In the genomic region with DNA sequence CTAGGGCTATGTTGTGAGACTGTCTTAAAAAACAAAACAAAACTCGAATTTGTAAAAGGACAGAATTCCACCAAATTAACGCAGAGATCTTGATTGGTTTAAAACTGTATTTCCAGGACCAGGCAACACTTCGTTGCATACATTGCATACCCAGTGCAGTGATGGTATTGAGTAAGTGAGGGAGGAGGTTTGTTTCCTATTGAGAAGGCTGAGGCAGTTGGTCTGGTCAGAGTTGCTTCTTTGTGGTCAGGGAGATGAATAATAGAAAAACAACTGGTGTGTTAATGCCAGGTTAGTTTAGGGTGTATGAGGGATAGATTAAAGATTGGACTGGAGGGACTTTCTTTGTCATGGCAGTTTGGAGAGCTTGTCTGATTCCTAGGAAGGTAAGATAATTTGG, we compare ENCODE assay signal across 16 mouse cellular contexts.
"Had no signal": no experiment of that assay in that cellular context is flagged by ENCODE, and none has a peak within 500 bp of the region (broad histone marks: within the 10 kb centered on the region; RNA-seq: fewer than 3 reads in every experiment).

No protein-coding gene starts in this region.

- H3K9me3 ChIP-seq: kidney, embryonic 15.5 days; liver, embryonic 13.5 days; neural tube, embryonic 13.5 days; stomach, embryonic 15.5 days had no signal

- H3K27me3 ChIP-seq: kidney, embryonic 15.5 days; liver, embryonic 13.5 days; neural tube, embryonic 13.5 days; stomach, embryonic 15.5 days had no signal

- H3K4me3 ChIP-seq: kidney, embryonic 15.5 days; liver, embryonic 13.5 days; neural tube, embryonic 13.5 days; stomach, embryonic 15.5 days had no signal

- H3K27ac ChIP-seq: kidney, embryonic 15.5 days; liver, embryonic 13.5 days; macrophage; neural tube, embryonic 13.5 days; stomach, embryonic 15.5 days had no signal

- DNase-seq: kidney, adult 11 months; kidney, adult 8-10 months; kidney, postnatal 10 days; kidney, postnatal 36 days; liver, embryonic 13.5 days; lung, embryonic 14.5 days; midbrain, embryonic 14.5 days; retina, postnatal 1 day; right cerebral cortex, postnatal 25 days; spleen, adult 18-20 months; thymus, postnatal 25 days had no signal

- ATAC-seq: lung, postnatal 0 days had no signal

- H3K36me3 ChIP-seq: kidney, embryonic 15.5 days; liver, embryonic 13.5 days; stomach, embryonic 15.5 days had no signal
